Mouse (Mus musculus): ENCODE measurements around the gene Dis3l2.
A peak's percentile ranks its signal among the peaks of the same experiment; 100 is the strongest.

Gene Dis3l2

DNA sequence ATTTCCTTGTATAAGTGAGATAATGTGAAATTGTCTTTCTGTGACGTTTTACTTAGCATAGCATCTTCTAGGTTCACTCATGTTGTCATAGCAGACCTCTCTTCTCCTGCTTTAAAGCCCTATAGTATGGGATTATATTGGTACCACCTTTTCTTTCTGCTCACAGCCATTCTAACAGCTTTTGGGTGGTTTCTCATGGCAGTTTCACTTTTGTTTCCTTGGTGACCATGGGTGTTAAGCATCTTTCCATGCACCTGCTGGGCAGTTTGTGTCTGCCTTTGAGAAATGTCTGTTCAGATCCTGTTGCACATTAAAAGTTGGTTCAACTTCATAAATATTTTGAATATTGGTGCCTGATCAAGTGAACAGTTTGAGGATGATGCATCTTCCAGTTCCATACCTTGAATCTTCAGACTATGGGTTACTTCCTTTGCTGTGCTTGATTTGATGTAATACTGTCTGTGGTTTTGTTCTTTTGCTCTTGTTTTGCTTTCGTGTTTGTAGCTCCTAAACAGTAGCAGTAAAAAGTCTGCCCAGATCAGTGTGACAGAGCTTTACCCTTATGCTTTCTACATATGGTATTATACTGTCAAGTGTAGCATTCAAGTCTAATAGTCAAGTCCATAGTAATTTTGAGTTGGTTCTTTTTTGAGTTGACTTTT is 29.7 kb downstream of the Dis3l2 start:
- DNase-seq (ENCODE audit: low read depth, low spot score), result peak; percentile 22

DNA sequence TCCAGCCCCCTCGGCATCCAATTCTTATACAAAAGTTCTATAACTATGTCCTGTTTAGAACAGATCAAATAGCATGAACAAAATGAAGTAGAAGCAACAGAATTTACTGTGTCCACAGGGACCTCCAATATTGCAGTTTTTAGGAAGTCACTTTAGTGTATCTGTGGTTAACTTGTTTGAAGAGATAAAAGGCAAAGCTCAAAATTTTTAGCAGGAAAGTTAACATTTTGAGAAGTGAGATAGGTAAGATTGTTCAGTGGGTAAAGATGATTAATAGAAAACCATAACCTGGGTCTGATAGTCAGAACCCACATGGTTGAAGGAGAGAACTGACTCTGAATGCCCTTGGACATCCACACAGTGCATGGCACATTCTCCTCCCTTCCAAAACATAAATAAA is 32.8 kb downstream of the Dis3l2 start:
- DNase-seq (ENCODE audit: low read depth, low spot score), result no peak

DNA sequence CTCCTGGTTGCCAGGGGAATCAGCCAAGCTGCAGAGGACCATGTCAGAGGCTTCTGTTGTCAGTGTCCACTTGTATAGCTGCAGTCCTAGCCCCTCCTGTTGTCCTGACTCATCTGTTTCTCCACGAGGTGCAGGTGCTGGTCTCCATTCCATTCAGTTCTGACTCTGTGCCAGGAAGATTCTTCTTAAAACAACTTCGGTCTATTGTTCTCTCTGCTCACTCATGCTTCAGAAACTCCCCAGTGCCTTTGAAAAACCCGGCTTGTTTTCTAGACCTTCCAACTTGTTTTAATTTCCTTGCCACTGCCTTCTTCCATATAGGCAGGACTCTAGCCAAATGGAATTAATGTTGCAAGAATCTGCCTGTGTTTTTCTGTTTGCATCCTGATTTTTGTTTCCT is 39.3 kb downstream of the Dis3l2 start:
- DNase-seq (ENCODE audit: low read depth, low spot score), result no peak

DNA sequence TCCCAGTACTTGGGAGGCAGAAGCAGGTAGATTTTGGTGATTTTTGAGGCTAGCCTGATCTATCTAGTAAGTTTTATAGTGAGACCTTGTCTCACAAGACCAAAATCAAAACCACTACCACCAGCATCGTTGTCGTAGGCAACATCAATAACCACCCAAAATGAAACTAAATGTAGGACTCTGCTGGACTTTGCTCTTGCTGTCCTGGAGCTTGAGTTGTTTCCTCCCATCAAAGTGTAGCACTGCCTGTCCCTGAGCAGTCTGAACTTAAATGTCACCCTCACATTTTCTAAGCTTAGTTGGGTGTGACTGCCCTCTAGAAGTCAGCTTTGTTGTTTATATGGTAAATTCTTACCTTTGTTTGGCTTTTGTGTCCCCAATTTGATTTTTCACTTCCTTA is 43.4 kb downstream of the Dis3l2 start:
- DNase-seq (ENCODE audit: low read depth, low spot score), result no peak

DNA sequence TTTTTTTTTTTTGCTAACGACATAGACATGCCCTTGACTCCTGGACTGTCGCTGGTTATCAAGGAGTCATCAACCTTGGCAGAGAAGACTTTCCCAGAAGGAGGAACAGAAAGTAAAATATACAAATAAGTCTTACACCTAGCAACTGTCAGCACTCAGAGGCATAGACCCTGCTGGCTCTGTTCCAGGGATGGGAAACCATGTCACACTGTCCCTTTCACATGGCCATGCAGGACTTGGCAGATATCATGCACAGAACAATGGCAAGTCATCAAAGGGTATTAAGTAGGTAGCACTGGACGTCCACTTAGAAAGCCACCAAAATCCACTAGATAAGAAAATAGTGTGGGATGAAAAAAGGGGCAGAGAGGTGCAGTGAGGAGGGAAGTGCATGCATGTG is 46.5 kb downstream of the Dis3l2 start:
- no peak for DNase-seq (ENCODE audit: low read depth, low spot score)

DNA sequence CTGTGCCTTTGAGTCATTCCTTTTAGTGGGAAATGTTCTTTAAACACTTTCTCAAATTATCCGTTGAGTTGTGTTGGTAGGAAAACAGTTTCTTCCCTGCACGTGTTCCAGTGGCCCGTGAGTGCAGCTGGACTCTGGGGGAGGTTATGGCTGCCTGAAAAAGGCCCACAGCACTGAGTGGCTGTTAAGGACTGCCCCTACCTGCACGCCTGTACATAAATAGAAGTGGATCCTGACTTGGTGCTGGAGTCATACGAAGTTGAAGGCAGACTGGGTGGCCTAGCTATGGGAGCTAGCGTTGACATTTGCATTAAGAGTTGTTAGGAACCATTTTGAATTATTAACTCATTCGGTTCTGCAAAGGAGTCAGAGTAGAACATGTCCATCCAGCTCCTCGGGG is 49.8 kb downstream of the Dis3l2 start:
- DNase-seq (ENCODE audit: low read depth, low spot score), result no peak

DNA sequence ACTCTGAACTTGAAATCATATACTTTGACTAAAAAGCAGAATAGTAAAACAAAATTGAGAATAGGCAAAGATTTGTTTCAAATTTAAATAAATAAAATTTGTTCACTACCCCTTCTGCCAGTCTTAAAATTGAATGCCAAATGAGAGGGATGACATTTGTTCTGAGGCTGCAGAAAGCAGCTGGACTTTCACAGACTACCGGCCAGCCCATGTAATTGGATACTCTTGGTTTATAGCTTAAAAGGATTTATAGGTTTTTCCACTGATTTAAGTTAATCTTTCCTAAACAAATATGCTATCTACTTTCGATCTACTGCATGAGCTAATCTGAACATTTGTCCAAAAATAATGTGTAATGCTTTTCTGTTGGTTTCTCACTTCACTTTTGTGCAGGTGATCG is 50.7 kb downstream of the Dis3l2 start:
- no peak for DNase-seq (ENCODE audit: low read depth, low spot score)

DNA sequence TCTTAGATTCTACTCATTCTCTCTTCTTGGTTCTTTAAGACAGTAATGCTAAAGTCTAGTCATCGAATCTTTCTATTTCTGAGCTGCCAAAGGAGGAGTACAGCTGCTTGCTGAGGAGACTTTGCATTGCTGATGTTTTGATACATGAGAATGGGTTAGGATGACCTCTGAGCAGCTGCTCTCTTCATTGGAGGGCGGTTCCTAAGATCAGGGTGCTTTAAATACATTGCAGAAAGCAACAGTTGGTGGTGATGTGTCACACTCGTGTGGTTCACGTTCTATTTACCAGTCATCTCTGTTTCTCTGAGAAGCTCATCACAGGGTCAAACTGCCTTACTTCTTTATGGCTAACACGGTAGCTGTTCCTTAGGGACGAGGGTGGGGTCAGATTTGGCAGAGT is 54.5 kb downstream of the Dis3l2 start:
- no peak for DNase-seq (ENCODE audit: low read depth, low spot score)

DNA sequence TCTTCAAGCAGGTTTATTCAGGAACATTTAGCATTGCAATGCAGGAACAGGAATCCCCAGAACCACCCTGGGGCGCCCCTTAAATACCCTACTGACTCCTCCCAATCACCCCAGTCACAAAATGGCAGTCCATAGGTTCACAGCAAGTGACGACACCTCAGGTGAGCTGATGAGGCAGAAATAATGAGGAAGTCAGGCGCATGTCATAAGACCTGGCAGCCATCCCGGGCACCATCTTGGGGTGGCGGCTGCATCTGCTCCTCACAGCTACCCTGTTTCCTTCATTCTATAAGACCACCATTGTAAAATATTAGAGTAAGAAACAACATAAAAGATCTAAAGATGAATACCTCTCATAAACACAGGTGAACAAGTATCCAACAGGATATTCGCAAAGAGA is 58.6 kb downstream of the Dis3l2 start:
- no peak for DNase-seq (ENCODE audit: low read depth, low spot score)

DNA sequence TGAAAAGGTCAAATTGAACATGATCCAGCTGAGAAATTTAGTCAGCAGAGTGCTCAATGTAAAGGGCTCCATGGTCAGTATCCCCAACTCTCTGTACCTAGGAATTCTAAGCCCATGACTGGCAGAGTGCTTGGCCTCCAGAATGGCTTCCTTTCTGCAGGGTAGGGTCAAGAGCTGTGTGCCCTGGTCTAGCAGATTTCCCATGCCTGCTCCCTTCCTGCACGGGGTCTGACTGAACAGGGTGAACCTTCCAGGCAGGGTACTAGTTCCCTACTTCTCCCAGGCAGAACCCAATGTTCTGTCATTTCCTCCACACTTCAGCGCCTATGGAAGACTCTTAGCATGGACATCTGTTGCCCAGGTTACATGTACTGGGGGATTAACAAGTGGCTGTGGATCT is 97.6 kb downstream of the Dis3l2 start:
- DNase-seq (ENCODE audit: low read depth, low spot score), result no peak

DNA sequence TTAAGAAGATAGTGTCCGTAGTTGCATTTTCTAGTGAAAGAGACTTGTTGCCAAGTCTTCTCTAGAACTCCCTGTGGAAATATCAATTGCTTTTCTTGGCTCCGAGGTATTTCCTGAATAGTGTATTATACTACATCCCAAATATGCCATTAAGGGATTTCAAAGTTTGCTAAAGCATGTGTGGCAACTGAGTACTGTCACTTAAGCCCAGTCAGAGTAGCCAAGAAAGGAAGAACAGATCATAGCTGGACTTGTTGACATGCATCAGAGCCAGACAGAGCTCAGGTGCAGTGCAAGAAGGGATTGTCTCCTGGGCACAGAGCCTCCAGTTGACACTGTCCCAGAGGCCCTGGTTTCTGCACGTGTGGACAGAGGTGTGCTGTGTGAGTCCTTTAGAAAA is 108.1 kb downstream of the Dis3l2 start:
- DNase-seq (ENCODE audit: low read depth, low spot score), result no peak

DNA sequence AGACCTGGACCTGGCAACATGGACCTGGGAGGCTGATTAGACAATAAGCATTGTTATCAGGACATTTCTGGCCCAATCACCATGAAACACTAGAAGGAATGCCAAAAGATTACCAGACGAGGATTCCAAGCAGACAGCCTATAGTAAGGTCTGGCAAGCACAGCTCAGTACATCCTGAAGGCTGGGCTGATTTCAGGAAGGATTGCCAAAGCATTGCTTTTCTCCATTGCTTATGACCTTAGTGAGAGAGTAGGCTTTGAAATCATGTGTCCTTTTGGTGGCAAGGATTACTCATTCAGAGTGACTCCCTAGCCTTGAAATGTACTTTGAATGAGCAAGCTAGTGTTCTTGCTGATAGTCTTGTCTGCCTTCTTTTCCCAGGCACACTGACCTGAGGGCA is 118.7 kb downstream of the Dis3l2 start:
- DNase-seq (ENCODE audit: low read depth, low spot score), result no peak

DNA sequence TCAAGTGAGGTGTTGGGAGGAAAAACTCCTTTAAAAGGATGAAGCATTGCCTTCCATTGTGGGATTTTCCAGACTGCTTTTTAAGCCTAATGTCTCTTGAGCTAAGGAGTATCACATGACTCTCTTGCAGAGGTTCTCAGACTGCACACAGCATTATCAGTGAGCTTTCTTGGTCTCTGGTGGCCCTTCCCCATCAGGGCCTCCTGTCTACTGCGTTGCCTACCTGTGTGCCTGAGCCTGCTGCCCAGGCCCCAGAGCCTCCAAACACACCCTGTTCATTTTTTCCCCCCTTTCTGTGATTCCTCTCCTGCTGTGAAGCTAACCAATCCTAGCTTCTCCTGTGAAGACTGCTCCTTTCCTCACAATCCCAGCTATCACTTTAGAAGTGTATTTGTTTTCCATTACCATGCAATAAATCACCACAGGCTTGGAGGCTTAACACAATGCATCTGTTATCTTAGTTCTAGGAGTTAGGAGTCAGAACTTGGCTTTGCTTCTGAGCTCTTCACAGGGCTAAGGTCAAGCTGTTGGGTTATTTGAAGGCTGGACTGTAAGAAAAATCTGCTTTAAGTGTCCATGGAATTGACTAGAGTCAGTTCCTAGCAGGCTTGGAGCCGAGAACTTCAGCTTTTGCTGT is 130.9 kb downstream of the Dis3l2 start:
- no peak for DNase-seq (ENCODE audit: low read depth, low spot score)

DNA sequence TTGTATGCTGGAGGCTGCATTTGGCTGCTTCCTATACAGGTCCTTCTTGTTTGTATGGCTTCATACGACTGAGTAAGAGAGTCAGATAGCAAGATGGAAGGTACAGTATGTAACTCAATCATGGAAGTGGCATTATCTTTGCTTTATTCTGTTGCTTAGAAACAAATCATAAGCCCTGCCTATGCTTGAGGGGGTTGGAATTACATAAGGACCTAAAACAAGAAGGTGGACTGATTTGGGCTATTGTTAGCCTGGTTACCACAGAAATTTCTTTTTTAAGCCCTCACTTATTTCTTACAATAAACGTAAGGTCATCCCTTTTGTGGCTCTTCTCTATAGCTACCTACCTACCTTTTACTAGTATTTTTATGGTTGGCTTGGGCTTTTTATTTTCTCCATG is 131.4 kb downstream of the Dis3l2 start:
- no peak for DNase-seq (ENCODE audit: low read depth, low spot score)

DNA sequence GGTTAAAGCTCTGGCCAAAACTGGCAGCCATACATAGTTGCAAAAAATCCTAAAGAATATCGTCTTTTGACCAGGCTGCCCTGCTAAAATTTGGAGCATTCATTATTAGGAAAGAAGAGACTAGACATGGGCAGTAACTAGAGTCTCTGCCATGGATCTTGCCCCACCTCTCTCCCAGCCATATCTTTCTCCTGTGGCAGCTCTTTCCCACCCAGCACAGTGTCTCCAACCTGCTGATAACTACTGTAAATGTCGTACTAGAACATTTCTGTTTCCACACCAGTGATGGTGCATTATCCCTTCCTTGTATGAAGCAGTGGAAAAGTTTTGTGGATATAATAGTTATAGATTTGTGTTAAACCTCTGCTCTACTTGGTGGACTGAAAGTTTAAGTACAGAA is 147.1 kb downstream of the Dis3l2 start:
- DNase-seq (ENCODE audit: low read depth, low spot score), result no peak

DNA sequence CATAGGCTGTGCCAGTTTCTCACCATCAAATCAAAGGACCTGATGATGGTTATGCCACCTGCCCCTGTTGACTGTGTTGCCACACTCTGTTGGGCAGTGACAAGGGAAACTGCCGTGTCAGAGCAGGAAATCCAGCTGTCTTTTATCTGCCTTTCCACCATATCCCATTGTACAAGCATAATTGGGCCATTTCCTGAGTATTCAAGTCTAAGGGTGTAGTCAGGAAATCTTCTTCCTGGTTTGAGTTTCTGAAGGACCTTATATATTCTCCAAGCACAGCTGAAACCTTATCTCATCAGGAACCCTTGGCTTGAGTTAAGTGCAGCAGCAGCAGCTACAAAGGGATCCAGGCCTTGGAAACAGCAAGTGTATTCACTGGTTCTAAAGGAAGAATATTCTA is 155.3 kb downstream of the Dis3l2 start:
- no peak for DNase-seq (ENCODE audit: low read depth, low spot score)

DNA sequence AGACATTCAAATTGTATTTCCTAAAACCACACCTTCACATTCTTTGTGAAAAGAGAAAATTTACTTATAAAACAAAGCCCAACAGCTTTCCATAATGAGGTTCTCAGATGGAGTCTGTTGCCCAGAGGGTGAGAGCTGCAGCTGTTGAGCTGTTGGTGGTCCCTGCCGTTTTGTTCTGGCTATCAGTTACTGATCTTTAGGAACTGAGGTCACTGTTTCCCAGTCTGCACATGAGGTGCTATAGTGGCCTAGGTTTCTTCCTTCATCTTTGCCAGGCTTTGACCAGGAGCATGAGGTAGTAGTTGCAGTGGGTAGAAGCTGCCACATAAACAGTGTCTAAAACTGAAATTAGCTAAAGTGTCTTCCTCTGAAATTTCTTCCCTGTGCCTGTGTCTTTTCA is 155.8 kb downstream of the Dis3l2 start:
- DNase-seq (ENCODE audit: low read depth, low spot score), result no peak

DNA sequence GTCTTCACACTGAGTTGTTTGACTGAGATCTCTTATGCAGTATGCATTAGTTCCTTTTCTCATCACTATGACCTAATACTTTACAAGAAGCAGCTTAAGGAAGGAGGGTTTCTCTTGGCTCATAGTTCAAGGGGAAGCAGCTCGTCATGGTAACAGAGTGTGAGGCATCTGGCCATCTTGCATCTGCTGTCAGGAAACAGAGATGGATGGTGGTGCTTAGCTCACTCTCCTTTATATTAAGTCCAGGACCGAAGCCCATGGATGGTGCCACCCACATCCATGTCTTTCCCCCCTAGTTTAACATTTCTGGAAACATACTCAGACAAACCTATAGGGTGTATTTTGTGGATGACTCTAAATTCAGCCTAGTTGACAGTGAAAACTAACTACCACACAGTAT is 170.1 kb downstream of the Dis3l2 start:
- no peak for DNase-seq (ENCODE audit: low read depth, low spot score)

DNA sequence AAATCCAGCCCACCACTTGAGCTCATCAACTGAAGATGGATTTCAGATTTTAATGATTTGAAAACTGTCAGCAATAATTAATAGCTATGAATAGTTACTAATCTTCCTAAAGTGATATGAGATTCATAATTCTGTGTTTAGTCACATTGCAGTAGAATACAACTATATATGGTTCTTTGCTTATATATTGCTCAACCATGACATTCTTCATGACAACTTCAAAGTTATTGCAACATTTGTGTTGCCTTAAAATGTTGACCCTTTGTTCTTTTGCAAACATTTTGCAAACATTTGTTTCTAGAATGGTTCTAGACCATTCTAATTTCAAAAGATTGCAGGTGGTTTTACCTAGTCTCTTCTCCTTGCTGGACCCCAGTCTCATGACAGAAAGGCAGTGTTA is 175.1 kb downstream of the Dis3l2 start:
- DNase-seq (ENCODE audit: low read depth, low spot score), result no peak

DNA sequence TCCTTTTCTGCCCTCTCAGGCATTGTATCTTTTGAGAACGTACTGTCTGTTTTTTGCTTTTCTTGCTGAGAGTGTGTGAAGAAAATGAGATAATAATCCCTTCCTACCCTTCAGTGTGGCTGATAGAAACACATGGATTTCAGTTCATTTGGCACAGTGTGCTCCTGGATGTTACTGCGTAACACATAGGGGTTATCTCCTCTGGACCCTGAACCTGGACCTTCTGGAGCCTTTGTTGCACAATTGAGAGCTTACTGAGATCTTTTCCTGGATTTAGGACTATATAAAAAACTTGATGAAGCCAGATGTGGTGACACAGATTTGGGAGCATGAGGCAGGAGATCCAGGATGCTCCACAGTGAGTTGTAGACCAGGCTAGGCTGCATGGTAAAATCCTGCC is 175.9 kb downstream of the Dis3l2 start:
- no peak for DNase-seq (ENCODE audit: low read depth, low spot score)

DNA sequence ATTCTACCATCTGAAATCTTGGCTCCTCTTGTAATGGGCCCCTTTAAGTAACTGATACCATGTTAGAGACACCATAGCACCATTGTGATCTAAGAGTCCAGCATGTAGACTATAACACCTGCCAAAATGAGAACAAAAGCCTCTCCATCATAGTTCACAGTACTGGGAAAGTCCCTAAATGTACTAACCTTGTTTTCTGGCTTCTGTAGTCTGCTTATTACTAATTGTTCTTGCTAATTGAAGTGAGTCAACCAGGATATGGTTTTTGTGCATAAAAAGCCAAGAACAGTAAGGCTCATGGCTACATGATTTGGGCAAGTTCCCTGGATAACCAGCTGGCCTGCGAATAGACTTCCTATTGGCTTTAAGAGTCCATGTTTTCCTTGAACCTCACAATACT is 183.5 kb downstream of the Dis3l2 start:
- DNase-seq (ENCODE audit: low read depth, low spot score), result no peak

DNA sequence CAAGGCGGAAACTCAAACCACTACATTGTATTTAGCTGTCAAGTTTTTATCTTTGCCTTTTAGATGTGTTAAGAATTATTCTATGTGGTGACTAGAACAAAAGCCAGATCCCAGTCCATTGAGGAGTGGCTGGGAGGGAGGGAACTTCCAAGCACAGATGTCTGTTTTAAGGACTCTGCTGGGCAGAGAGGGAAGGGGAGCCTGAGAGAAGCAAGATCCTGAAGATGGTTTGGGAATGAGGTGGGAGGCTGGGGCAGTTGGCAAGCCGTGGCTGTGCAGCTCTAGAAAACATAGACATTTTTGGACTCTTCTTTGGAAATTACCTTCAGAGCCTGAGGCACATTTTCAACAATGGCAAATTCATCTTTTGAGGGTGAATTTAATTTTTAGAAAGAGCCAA is 208.9 kb downstream of the Dis3l2 start:
- no peak for DNase-seq (ENCODE audit: low read depth, low spot score)

DNA sequence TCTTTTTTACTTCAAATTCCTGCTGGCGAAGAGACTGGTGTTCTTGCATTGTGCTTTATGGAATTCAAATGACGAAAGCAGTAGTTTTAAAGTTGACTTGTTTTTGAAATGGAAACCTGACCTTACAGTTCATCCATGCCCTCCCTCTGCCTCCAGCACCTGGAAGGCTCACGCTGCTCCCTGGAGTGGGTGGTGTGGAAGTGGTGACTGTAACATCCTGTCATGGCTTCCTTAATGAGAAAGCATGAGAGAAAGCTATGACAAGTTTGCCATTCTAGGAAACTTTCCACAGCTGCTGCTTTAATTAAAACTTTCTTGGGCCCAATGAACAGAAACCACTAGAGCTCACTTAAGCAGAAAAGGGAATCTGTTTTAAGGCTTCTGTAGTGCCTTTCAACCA is 210.3 kb downstream of the Dis3l2 start:
- no peak for DNase-seq (ENCODE audit: low read depth, low spot score)

DNA sequence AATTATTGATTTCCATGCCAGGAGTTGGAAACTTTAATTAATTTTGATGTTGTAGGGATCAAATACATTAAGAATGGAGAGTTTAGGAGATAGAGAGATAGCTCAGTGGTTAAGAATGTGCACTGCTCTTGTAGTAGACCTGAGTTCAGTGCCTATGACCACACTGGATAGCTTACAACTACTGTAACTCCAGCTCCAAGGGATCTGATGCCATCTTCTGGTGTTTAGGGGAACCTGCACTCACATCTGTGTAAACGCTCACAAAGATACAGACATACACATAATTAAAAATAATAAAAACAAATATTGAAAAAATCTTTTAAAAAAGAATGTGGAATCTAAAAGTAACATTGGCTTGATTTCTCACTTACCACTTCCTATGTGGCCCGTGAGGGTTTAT is 211.1 kb downstream of the Dis3l2 start:
- no peak for DNase-seq (ENCODE audit: low read depth, low spot score)

Data from CD4-positive helper T cell, adult 2 months (primary cell).